Mouse (Mus musculus) MN1 (cell line): Measurements from ENCODE around the gene Iqcc.

Experiments
- DNase-seq: peaks from one replicate; pipeline ENCODE4 v3.0.0-alpha.2; 2016; ENCODE audit warnings: low spot score

Gene Iqcc

GRCm38 (mm10) chr4:129578466-129578865 is 40.4 kb downstream of the Iqcc start, which contains the start of gene Fam167b:
Gene Fam167b (minus strand): TSS chr4:129578549.
- no peak for DNase-seq

DNA sequence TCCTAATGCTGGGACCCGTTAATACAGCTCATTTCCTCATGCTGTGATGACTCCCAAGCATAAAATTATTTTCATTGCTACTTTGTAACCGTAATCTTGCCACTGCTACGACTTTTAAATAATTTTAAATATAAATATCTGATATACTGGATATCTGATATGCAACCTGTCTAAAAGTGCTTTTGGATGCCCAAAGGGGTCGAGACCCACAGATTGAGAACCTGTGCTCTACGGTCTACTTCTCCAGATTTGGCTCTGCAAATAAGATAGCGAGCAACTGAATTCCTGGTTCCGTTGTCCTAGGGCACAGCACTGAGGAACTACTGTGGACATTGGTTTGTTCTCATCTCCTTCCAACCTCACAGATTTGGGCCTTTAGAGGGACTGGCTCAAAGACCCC is 41.2 kb downstream of the Iqcc start:
- no peak for DNase-seq

DNA sequence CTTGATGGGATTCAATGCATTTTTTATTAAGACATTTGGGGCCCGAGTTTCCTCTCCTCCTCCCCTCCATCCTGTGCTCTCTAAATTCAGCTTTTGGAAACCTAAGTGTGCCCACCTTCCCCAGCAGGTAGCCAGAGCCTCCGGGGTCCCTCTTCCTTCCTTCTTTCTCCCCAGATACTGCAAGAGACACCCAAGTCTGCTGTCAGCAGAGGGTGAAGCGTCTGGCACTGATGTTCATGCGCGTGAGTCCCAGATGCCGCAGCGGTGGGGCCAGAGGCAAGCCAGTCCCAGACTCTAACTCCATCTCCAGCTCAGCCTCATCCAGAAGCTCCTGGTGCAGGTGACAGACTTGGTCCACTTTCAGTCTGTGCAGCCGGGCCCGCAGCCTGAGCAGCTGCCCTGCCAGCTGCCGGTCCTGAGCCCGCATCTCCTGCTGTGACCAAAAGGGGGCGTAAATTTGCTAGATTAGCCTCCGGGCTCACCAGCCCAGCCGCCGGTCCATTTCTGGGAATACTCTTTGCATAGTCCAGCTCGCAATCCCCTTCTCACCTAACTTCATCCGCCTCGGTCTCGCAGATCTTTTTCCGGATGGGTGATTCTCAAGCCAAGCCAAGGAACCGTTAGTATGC is 41.9 kb downstream of the Iqcc start:
- peak; percentile 64 for DNase-seq

DNA sequence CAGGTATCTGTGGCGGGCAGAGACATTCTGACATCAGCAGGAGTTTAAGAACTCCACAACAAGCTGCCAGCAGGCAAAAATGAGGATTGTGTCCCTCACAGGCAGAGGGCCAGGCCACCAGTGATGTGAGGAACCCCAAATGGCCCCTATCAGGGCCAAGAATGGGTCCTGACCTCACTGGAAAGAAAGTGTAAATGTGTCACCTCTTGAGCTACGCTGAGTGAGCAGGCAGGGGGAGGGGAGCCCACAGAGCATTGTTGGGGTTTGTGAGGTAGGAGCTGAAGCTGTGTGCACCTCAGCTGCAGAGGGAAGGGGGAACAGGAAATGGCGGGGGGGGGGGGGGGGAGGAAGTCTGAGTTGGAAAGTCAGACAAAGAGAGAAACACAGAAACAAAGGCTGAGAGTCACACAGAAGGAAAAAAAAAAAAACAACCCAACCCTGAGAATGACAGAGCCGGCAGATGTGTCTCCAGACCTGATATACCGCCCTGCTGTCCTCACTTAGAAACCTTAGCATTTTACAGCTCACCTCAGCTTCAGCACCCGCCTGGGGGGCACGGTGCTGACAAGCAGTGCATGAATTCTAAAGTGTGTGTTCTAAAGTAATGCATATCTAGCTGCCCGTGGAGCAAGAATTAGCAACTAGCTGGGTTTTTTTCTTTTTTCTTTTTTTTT is 43.6 kb downstream of the Iqcc start:
- no peak for DNase-seq

- no peak for DNase-seq
Measured at GRCm38 (mm10) chr4:129573430-129573829, 45.5 kb downstream of the Iqcc start, which contains the start of gene Lck. Gene Lck (minus strand): TSS chr4:129573641.

GRCm38 (mm10) chr4:129573093-129573370 is 45.9 kb downstream of the Iqcc start:
- no peak for DNase-seq

- DNase-seq = no peak
Measured at GRCm38 (mm10) chr4:129572236-129573092, 46.4 kb downstream of the Iqcc start.

- DNase-seq = no peak
Measured at GRCm38 (mm10) chr4:129571551-129572084, 47.3 kb downstream of the Iqcc start.

GRCm38 (mm10) chr4:129570028-129570427 is 48.9 kb downstream of the Iqcc start:
- DNase-seq = no peak

GRCm38 (mm10) chr4:129568366-129568765 is 50.5 kb downstream of the Iqcc start:
- DNase-seq = no peak

GRCm38 (mm10) chr4:129565139-129565538 is 53.8 kb downstream of the Iqcc start:
- DNase-seq = no peak
